Mouse (Mus musculus) cerebellum, adult 11 months (tissue): Measurements from ENCODE around the gene Actl11.
A peak's percentile ranks its signal among the peaks of the same experiment; 100 is the strongest.

Experiments
- DNase-seq: peaks from one replicate; pipeline ENCODE4 v3.0.0; 2022

Actl11 gene

GRCm38 (mm10) chr9:107963700-107964099, 35.4 kb downstream of the Actl11 start:
- peak; percentile 74 for DNase-seq

GRCm38 (mm10) chr9:107964681-107965080, 36.4 kb downstream of the Actl11 start:
- DNase-seq: no peak

GRCm38 (mm10) chr9:107966676-107967075, 38.4 kb downstream of the Actl11 start:
- no peak for DNase-seq

GRCm38 (mm10) chr9:107967437-107967836, 39.2 kb downstream of the Actl11 start:
- no peak for DNase-seq

GRCm38 (mm10) chr9:107968531-107968930, 40.3 kb downstream of the Actl11 start:
- DNase-seq: no peak

GRCm38 (mm10) chr9:107970311-107970710, 42.0 kb downstream of the Actl11 start:
- DNase-seq: no peak

- DNase-seq: no peak
Observed at GRCm38 (mm10) chr9:107971690-107972541, 43.6 kb downstream of the Actl11 start.

GRCm38 (mm10) chr9:107974491-107975171, 46.4 kb downstream of the Actl11 start:
- DNase-seq: no peak

- no peak for DNase-seq
Observed at GRCm38 (mm10) chr9:107975399-107976386, 47.4 kb downstream of the Actl11 start, which contains the start of gene Uba7. TSS of gene Uba7 (plus strand) at chr9:107975505.

GRCm38 (mm10) chr9:107978815-107979214, 50.5 kb downstream of the Actl11 start:
- no peak for DNase-seq
